Mouse (Mus musculus) liver, postnatal 0 days (tissue): ENCODE data around the gene Stmn3. TPM values are rescaled to one million over a fixed set of nuclear protein-coding genes. Genes with fewer than 3 reads are reported as not detected.
A peak's percentile ranks its signal among the peaks of the same experiment; 100 is the strongest.

Source experiments
- ATAC-seq: fragments of 200-750 bp; cut with Nextera tagmentation; 2 replicates; pipeline ENCODE4 v1.8.0; 2017; ENCODE audit warnings: mild to moderate bottlenecking, moderate library complexity
- DNase-seq: peaks from one replicate; pipeline ENCODE4 v3.0.0-alpha.2; 2016
- H3K27ac ChIP-seq: fragments of 300-500 bp; sonication (generic); 2 replicates; pipeline ENCODE4 v1.5.1; 2014; ENCODE audit warnings: antibody characterized with exemption, moderate library complexity, mild to moderate bottlenecking, low read depth
- H3K27me3 ChIP-seq: fragments of 300-500 bp; sonication (generic); 2 replicates; pipeline ENCODE4 v1.6.1; 2014; ENCODE audit warnings: low read length, control low read depth, mixed read lengths; ENCODE audit not compliant: insufficient read depth
- H3K36me3 ChIP-seq: fragments of 300-500 bp; sonication (generic); replicated peaks from 2 replicates; pipeline ENCODE4 v1.6.1; 2014; ENCODE audit warnings: mild to moderate bottlenecking, control low read depth, low read length, moderate library complexity, mixed read lengths; ENCODE audit not compliant: insufficient read depth
- H3K4me1 ChIP-seq: fragments of 300-500 bp; sonication (generic); 2 replicates; pipeline ENCODE4 v1.6.1; 2014; ENCODE audit warnings: antibody characterized with exemption, mild to moderate bottlenecking, control low read depth; ENCODE audit not compliant: insufficient read depth
- H3K4me2 ChIP-seq: fragments of 300-500 bp; sonication (generic); 2 replicates; pipeline ENCODE4 v1.6.1; 2014; ENCODE audit warnings: low read depth, mild to moderate bottlenecking, low read length, moderate library complexity, mixed read lengths
- H3K4me3 ChIP-seq: fragments of 300-500 bp; sonication (generic); 2 replicates; pipeline ENCODE4 v1.5.1; 2014; ENCODE audit warnings: low read depth, low read length
- H3K9ac ChIP-seq: fragments of 300-500 bp; sonication (generic); replicated peaks from 2 replicates; pipeline ENCODE4 v1.6.1; 2014; ENCODE audit warnings: mild to moderate bottlenecking, moderate library complexity
- H3K9me3 ChIP-seq: fragments of 300-500 bp; sonication (generic); 2 replicates; pipeline ENCODE4 v1.6.1; 2016; ENCODE audit warnings: mild to moderate bottlenecking, control low read depth, low read length, mixed read lengths
- CTCF ChIP-seq: sonication (generic); IDR thresholded peaks from 2 replicates; pipeline ENCODE4 v1.5.1; 2016; ENCODE audit warnings: antibody characterized with exemption, low read depth
- EP300 ChIP-seq: IDR thresholded peaks from 2 replicates; pipeline ENCODE4 v1.6.1; 2016; ENCODE audit warnings: antibody characterized with exemption, low read depth, mild to moderate bottlenecking
- WGBS: fragments of 180-500 bp; shearing (Covaris S2); extraction: QIAGEN DNeasy Blood & Tissue Kit; methylation state at CpG from one replicate; pipeline ENCODE4 v1.1.7; 2014; ENCODE audit not compliant: insufficient replicate concordance; 5-methylcytosine and 5-hydroxymethylcytosine counted together
- polyA plus RNA-seq: library from polyadenylated mRNA; unstranded; fragments of >200 nt; fragmentation: Nextera tagmentation; extraction: Ambion mirVana; gene quantifications from 2 replicates; pipeline ENCODE4 v1.2.1, GENCODE M21; 2015

The Stmn3 gene
- polyA plus RNA-seq, 1 experiment from 2014 or later: not detected

GRCm38 (mm10) chr2:181276766-181277165, 37.5 kb downstream of the Stmn3 start:
- Histone ChIP-seq H3K4me1 (peaks cover 14% of the 10 kb centered on the region), H3K27ac (no peak overlapping the region), H3K9me3 (no peaks in the 10 kb centered on the region), H3K4me2 (no peak overlapping the region), H3K9ac (no peak overlapping the region), H3K36me3 (peaks cover 47% of the 10 kb centered on the region), H3K27me3 (no peaks in the 10 kb centered on the region), H3K4me3 (no peak overlapping the region)
- no peak for ATAC-seq
- TF ChIP-seq EP300: no peak
- no peak for TF ChIP-seq CTCF
- WGBS: 52% methylated on average over 1 of the region's 1 CpGs
- no peak for DNase-seq

GRCm38 (mm10) chr2:181274639-181275038, 39.7 kb downstream of the Stmn3 start:
- ATAC-seq: peak; percentile 40; the same call in 1 of the 2 replicates
- WGBS: 64% methylated on average over 4 of the region's 4 CpGs
- no peak for TF ChIP-seq CTCF
- no peak for TF ChIP-seq EP300
- no peak overlapping the region; the same call in 1 of the 2 replicates for H3K27ac ChIP-seq
- no peak overlapping the region for H3K4me2 ChIP-seq
- DNase-seq: no peak
- peaks cover 58% of the 10 kb centered on the region for H3K36me3 ChIP-seq
- H3K4me3 ChIP-seq: no peak overlapping the region
- no peaks in the 10 kb centered on the region for H3K9me3 ChIP-seq
- H3K9ac ChIP-seq: no peak overlapping the region
- H3K27me3 ChIP-seq: no peaks in the 10 kb centered on the region
- H3K4me1 ChIP-seq: peaks cover 14% of the 10 kb centered on the region

GRCm38 (mm10) chr2:181273829-181274228, 40.5 kb downstream of the Stmn3 start:
- peaks cover 64% of the 10 kb centered on the region for H3K36me3 ChIP-seq
- ATAC-seq (no peak; the same call in 1 of the 2 replicates), DNase-seq (no peak)
- WGBS: 72% methylated on average over 2 of the region's 2 CpGs
- H3K4me1 ChIP-seq: peaks cover 14% of the 10 kb centered on the region
- H3K9me3 ChIP-seq: no peaks in the 10 kb centered on the region
- TF ChIP-seq EP300 (no peak), CTCF (no peak)
- H3K27me3 ChIP-seq: no peaks in the 10 kb centered on the region
- H3K9ac ChIP-seq: no peak overlapping the region
- H3K27ac ChIP-seq: 0 out of 2 replicates have a peak overlapping the region, but pooled peaks have one; percentile 12
- no peak overlapping the region for H3K4me2 ChIP-seq
- H3K4me3 ChIP-seq: no peak overlapping the region

- Histone ChIP-seq H3K27ac (no peak overlapping the region), H3K27me3 (no peaks in the 10 kb centered on the region), H3K4me3 (no peak overlapping the region), H3K4me1 (peaks cover 4% of the 10 kb centered on the region; the same call in 1 of the 2 replicates), H3K9ac (no peak overlapping the region), H3K4me2 (no peak overlapping the region), H3K36me3 (peaks cover 64% of the 10 kb centered on the region), H3K9me3 (no peaks in the 10 kb centered on the region)
- DNase-seq: no peak
- WGBS: 87% methylated on average over 2 of the region's 2 CpGs
- ATAC-seq: no peak
- TF ChIP-seq CTCF: no peak
- no peak for TF ChIP-seq EP300
Measured at GRCm38 (mm10) chr2:181272092-181272491, 42.2 kb downstream of the Stmn3 start.

- H3K4me3 ChIP-seq: no peak overlapping the region
- H3K27me3 ChIP-seq: no peaks in the 10 kb centered on the region
- H3K27ac ChIP-seq: no peak overlapping the region
- no peaks in the 10 kb centered on the region for H3K4me1 ChIP-seq
- peaks cover 74% of the 10 kb centered on the region for H3K36me3 ChIP-seq
- no peak overlapping the region for H3K4me2 ChIP-seq
- DNase-seq (no peak), ATAC-seq (peak; percentile 60)
- H3K9ac ChIP-seq: no peak overlapping the region
- TF ChIP-seq EP300: no peak
- no peak for TF ChIP-seq CTCF
- WGBS: 83% methylated on average over 2 of the region's 2 CpGs
- H3K9me3 ChIP-seq: no peaks in the 10 kb centered on the region
Measured at GRCm38 (mm10) chr2:181266839-181267238, 47.5 kb downstream of the Stmn3 start.

Other genes with a start within 250 kb of the Stmn3 start
- gene Kcnq2, start 179.2 kb downstream of the Stmn3 start, polyA plus RNA-seq: not detected in 2 replicates
- 0.05 TPM in 1 of 2 replicates, not detected in the other for gene Eef1a2, start 157.5 kb downstream of the Stmn3 start, polyA plus RNA-seq
- gene Ppdpf, start 127.3 kb downstream of the Stmn3 start, polyA plus RNA-seq: 120 and 125 TPM in 2 replicates
- 0.20 and 0.27 TPM in 2 replicates for gene Ptk6, start 111.7 kb downstream of the Stmn3 start, polyA plus RNA-seq
- 0.35 and 0.44 TPM in 2 replicates for gene Srms, start 101.3 kb downstream of the Stmn3 start, polyA plus RNA-seq
- 0.09 TPM in 1 of 2 replicates, not detected in the other for gene Fndc11, start 94.5 kb downstream of the Stmn3 start, polyA plus RNA-seq
- gene Helz2, start 72.5 kb downstream of the Stmn3 start, polyA plus RNA-seq: 3.9 and 4.2 TPM in 2 replicates
- 4.3 and 4.9 TPM in 2 replicates for gene Gmeb2, start 26.5 kb downstream of the Stmn3 start, polyA plus RNA-seq
- 8.5 and 9.9 TPM in 2 replicates for gene Rtel1, start 5.2 kb upstream of the Stmn3 start, polyA plus RNA-seq
- 7.7 and 9.4 TPM in 2 replicates for gene Zgpat, start 50.4 kb upstream of the Stmn3 start, polyA plus RNA-seq
- gene Arfrp1, start 50.9 kb upstream of the Stmn3 start, polyA plus RNA-seq: 17.9 and 19.4 TPM in 2 replicates
- gene Lime1, start 65.6 kb upstream of the Stmn3 start, polyA plus RNA-seq: 3.7 and 4.0 TPM in 2 replicates
- gene Zbtb46, start 144.9 kb upstream of the Stmn3 start, polyA plus RNA-seq: 3.0 and 3.5 TPM in 2 replicates
- gene Abhd16b, start 178.7 kb upstream of the Stmn3 start, polyA plus RNA-seq: 0.06 and 0.08 TPM in 2 replicates
- gene Tpd52l2, start 182.6 kb upstream of the Stmn3 start, polyA plus RNA-seq: 51.8 and 52.5 TPM in 2 replicates
- gene Dnajc5, start 206.0 kb upstream of the Stmn3 start, polyA plus RNA-seq: 20.5 and 24.7 TPM in 2 replicates